Mouse (Mus musculus) cerebellum, adult 11-12 months (tissue): Measurements from ENCODE around the gene Ubn2.
"Not testable (repeated sequence)": the region's sequence is repeated elsewhere in the genome, so short reads cannot be mapped to it uniquely, and the experiment has no call there.

Source experiments
- DNase-seq: peaks from one replicate; pipeline ENCODE4 v3.0.0; 2022

Gene Ubn2

GRCm38 (mm10) chr6:38534640-38535365, 101.1 kb downstream of the Ubn2 start:
- DNase-seq, result peak; percentile 96

- DNase-seq, result no peak
Observed at GRCm38 (mm10) chr6:38535366-38535690, 101.6 kb downstream of the Ubn2 start.

- DNase-seq, result no peak
Observed at GRCm38 (mm10) chr6:38535788-38536187, 102.0 kb downstream of the Ubn2 start.

- not testable (repeated sequence) for DNase-seq
Observed at GRCm38 (mm10) chr6:38544141-38544540, 110.4 kb downstream of the Ubn2 start.

GRCm38 (mm10) chr6:38547005-38547404, 113.3 kb downstream of the Ubn2 start:
- DNase-seq, result not testable (repeated sequence)

- DNase-seq, result no peak
Observed at GRCm38 (mm10) chr6:38547707-38548106, 114.0 kb downstream of the Ubn2 start.

- DNase-seq, result not testable (repeated sequence)
Observed at GRCm38 (mm10) chr6:38548595-38548994, 114.8 kb downstream of the Ubn2 start.

- peak; percentile 43 for DNase-seq
Observed at GRCm38 (mm10) chr6:38549840-38550239, 116.1 kb downstream of the Ubn2 start.

GRCm38 (mm10) chr6:38550250-38551061, 116.7 kb downstream of the Ubn2 start:
- DNase-seq, result no peak

- peak; percentile 98 for DNase-seq
Observed at GRCm38 (mm10) chr6:38551062-38551988, 117.6 kb downstream of the Ubn2 start, which contains the start of gene Luc7l2. Luc7l2 (plus strand) TSS chr6:38551334.

- DNase-seq, result peak; percentile 98
Observed at GRCm38 (mm10) chr6:38551989-38552635, 118.4 kb downstream of the Ubn2 start.

- no peak for DNase-seq
Observed at GRCm38 (mm10) chr6:38552636-38553000, 118.9 kb downstream of the Ubn2 start.
